Mouse (Mus musculus) kidney, adult 11 months (tissue): ENCODE results near the gene Hapln3.

ENCODE experiments used
- DNase-seq: peaks from one replicate; pipeline ENCODE4 v3.0.0; 2022

The Hapln3 gene

DNA sequence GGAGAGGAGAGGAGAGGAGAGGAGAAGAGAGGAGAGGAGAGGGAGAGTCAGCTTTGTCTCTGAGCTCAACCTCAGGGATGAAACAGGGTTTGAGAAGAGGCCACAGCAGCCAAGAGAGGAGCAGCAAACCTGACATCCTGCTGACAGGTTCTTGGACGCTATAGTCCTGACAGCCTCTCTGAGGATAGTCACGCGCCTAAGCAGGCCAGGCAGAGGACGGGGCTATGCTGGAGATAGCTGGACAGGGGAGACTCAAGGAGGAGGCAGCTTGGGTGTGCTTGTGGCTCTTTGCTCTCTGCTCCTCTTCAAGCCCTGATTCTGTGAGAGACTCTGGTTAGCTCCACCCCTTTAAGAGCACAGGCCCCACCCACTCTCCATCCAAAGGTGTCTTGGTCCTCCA, 62.6 kb downstream of the Hapln3 start:
- no peak for DNase-seq

DNA sequence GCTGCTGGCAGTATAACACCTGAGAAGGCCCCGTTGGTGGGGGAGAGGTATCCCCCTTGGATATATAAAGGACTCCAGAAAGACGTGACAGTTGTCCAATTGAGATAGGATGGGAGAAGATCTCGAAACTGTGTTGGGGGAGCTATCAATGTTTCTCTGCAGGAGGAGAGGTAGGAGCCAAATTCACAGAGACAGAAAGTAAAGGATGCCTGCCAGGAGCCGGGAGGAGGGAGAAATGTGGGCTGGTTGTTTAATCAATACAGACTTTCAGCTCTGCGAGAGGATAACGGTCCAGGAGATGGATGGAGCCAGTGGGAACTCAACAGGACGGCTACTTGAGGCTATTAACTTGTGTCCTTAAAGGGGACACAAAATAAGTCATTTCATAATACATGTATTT, 63.4 kb downstream of the Hapln3 start:
- DNase-seq: no peak
